Mouse (Mus musculus) E14TG2a.4 (cell line): Measurements from ENCODE around the gene Dyrk2.

Experiments
- H3K27me3 ChIP-seq: 2 replicates; pipeline ENCODE4 v1.6.1; 2014; ENCODE audit warnings: low read length, control low read depth; ENCODE audit not compliant: insufficient read depth
- H3K36me3 ChIP-seq: 2 replicates; pipeline ENCODE4 v1.6.1; 2014; ENCODE audit warnings: low read length, control low read depth; ENCODE audit not compliant: insufficient read depth
- H3K4me1 ChIP-seq: replicated peaks from 2 replicates; pipeline ENCODE4 v1.6.1; 2014; ENCODE audit warnings: low read depth, low read length, control low read depth
- H3K4me3 ChIP-seq: replicated peaks from 2 replicates; pipeline ENCODE4 v1.5.1; 2014; ENCODE audit warnings: mild to moderate bottlenecking, low read length
- H3K9me3 ChIP-seq: 2 replicates; pipeline ENCODE4 v1.6.1; 2014; ENCODE audit warnings: low read length, control low read depth
- CTCF ChIP-seq: conservative IDR thresholded peaks from 2 replicates; pipeline ENCODE4 v1.5.1; 2014; ENCODE audit warnings: low read length
- NANOG ChIP-seq: IDR thresholded peaks from 2 replicates; pipeline ENCODE4 v1.6.1; 2014; ENCODE audit warnings: borderline replicate concordance, low read length, mixed read lengths
- POU5F1 ChIP-seq: IDR thresholded peaks from 2 replicates; pipeline ENCODE4 v1.6.1; 2014; ENCODE audit warnings: low read length, borderline replicate concordance

Dyrk2 gene

DNA sequence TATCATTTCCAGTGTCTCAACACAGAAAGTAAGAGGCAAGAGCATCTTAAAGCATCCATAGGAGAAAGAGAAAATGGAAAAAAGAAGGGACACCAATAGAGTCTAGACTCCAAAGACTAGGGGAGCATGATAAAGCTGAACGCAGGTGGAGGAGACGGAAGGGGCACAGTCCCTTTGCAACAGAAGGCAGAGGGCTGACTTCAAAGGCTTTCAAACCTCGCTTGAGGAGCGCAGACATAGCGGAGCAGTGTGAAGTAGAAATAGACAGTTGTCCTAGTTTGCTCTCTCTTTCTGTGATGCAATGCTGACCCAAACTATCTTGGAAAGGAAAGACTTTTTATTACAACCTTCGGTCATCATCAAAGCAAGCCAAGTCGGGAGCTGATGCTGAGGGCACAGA is 42.9 kb downstream of the Dyrk2 start:
- H3K9me3 ChIP-seq: no peaks in the 10 kb centered on the region
- no peak overlapping the region for H3K4me3 ChIP-seq
- no peak for TF ChIP-seq CTCF
- no peak for TF ChIP-seq POU5F1
- no peak for TF ChIP-seq NANOG
- H3K36me3 ChIP-seq: no peaks in the 10 kb centered on the region
- H3K27me3 ChIP-seq: no peaks in the 10 kb centered on the region
- H3K4me1 ChIP-seq: no peaks in the 10 kb centered on the region

DNA sequence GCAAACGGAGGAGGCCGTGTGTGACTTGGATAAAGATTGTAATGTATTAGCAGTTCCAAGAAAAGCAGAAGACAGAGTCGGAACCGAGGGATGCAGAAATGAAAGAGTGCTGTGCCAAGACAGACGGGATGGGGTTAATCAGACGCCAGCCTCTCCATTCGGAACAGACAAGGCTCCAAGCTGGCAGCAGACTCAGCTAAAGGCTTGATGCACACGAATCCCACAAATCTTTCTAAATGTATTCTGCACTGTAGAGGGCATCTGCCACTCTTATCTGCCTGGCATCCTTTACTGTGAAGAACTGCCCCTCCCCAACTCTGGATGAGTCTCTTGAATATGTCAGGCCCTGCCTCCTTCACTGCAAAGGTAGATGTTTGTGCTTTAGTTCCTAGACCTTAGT is 45.2 kb downstream of the Dyrk2 start:
- H3K27me3 ChIP-seq: no peaks in the 10 kb centered on the region
- TF ChIP-seq POU5F1: no peak
- no peak for TF ChIP-seq NANOG
- TF ChIP-seq CTCF: no peak
- H3K9me3 ChIP-seq: no peaks in the 10 kb centered on the region
- H3K4me3 ChIP-seq: no peak overlapping the region
- H3K36me3 ChIP-seq: no peaks in the 10 kb centered on the region
- H3K4me1 ChIP-seq: no peaks in the 10 kb centered on the region

DNA sequence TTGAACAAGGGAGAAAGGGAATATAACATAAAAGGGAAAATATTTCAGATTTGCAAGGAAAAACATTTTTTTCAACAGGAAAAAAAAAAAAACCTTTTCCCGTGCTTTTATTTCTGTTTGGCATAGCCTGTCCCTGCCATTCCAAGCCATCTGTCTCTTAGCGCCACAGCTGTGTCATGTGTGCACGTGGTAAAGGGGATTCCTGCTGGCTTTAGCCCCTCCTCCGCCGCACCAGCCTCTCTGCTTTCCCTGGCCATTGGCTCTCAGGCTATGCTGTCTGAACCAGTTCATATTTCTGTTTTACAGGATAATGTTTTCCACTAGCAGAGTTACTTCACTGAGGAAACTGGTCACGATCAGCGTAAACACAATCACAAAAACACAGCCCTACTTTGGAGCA is 49.1 kb downstream of the Dyrk2 start:
- no peaks in the 10 kb centered on the region for H3K36me3 ChIP-seq
- no peaks in the 10 kb centered on the region for H3K4me1 ChIP-seq
- H3K4me3 ChIP-seq: no peak overlapping the region
- TF ChIP-seq CTCF (no peak), POU5F1 (no peak), NANOG (no peak)
- H3K27me3 ChIP-seq: no peaks in the 10 kb centered on the region
- H3K9me3 ChIP-seq: no peaks in the 10 kb centered on the region

DNA sequence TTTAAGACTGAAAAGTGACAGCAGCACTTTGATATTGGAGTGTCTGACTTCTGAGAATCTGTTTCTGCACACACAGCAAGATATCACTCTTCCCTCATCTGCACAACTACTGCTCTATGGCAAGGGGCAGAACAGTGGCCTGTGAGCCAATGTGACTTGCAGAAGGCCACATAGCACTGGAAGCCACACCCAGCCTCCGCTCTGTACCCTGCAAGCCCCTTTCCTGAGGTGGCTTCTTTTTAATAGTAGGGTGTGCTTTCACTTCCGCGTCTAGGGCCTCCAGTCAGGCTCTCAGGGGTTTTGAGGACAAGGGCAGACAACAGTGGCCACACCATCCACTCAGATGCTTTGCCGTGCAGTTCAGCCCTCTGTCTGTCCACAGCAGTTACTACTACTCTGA is 50.2 kb downstream of the Dyrk2 start:
- H3K36me3 ChIP-seq: no peaks in the 10 kb centered on the region
- no peaks in the 10 kb centered on the region for H3K9me3 ChIP-seq
- H3K4me1 ChIP-seq: no peaks in the 10 kb centered on the region
- H3K4me3 ChIP-seq: no peak overlapping the region
- H3K27me3 ChIP-seq: no peaks in the 10 kb centered on the region
- TF ChIP-seq CTCF: no peak
- no peak for TF ChIP-seq NANOG
- TF ChIP-seq POU5F1: no peak

DNA sequence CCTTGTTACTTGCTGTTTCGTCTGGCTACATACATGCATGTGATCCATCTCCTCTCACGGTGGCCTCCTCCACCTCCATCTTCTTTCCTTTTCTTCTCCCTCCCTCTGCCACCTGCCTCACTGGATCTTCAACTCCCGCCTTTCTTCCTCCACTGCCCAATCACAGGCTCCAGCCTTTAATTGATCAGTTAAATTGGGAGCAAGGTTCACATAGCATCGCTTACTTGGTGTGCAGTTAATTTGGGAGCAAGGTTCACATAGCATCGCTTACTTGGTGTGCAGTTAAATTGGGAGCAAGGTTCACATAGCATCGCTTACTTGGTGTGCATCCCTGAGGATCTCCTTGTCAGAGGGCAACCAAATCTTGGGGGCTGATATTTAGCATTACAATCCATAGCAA is 52.9 kb downstream of the Dyrk2 start:
- no peaks in the 10 kb centered on the region for H3K27me3 ChIP-seq
- no peak overlapping the region for H3K4me3 ChIP-seq

DNA sequence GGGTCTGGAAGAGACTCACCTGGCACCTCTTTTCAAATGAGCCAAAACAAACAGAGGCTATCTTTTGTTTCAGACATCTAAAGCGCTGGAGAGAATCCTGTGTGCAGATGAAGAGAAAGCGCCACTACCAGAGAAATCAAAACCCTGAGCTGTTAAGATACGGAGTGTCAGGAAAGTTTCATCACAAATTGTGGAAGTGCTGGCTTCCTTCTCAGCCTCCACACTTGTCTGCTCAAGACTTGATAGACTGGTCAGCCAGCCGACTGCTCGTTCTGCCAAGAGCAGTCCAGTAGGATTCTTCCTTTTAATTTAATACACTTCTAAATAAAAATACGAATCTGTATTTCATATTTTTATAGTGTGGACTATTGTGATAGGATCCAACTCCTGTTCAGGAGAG is 58.1 kb downstream of the Dyrk2 start:
- no peaks in the 10 kb centered on the region for H3K27me3 ChIP-seq
- no peaks in the 10 kb centered on the region for H3K4me1 ChIP-seq
- H3K36me3 ChIP-seq: no peaks in the 10 kb centered on the region
- no peaks in the 10 kb centered on the region for H3K9me3 ChIP-seq
- H3K4me3 ChIP-seq: no peak overlapping the region
- TF ChIP-seq NANOG (no peak), CTCF (no peak), POU5F1 (no peak)

More for the DNA sequence above, 52.9 kb downstream of the Dyrk2 start:
- Histone ChIP-seq H3K4me1 (no peaks in the 10 kb centered on the region), H3K9me3 (no peaks in the 10 kb centered on the region), H3K36me3 (no peaks in the 10 kb centered on the region)
- no peak for TF ChIP-seq POU5F1
- no peak for TF ChIP-seq CTCF
- TF ChIP-seq NANOG: no peak

DNA sequence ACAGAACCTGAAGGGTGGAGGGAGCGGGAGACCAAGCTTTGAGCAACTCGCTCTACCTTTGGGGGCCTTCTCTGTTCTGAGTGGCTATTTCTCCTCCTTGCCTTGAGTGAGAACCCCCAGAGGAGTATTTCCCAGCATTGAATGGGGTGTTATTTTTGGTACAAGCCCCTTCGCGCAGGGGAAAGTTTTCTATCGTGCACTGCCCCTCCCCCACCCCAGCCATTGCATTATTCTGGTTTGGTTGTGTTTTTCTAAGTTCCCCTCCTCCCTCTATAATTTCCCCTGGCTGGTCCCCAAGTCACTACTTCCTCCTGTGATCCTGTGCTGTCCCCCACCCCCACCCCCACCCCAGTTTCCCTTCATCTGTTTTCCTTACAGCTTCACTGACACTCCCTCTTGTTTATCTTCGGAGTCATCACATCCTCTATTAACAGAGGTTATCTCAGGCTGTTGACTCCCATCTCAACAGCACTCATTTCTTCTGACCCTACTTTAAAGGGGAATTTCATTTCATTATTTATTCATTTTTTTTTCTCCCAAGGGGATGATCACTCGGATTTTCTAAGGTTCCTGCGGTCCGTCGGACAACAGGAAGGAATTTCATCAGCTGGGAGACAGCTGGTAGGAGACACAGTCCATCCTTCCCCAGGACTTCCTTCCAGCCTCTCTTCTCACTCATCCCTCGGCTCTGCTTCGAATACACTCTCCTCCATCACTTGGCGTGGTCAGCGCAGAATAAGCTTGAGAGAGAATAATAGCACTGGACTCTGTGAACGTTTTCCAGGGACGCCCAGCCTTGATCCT is 58.9 kb downstream of the Dyrk2 start:
- TF ChIP-seq NANOG: no peak
- TF ChIP-seq POU5F1: no peak
- H3K36me3 ChIP-seq: no peaks in the 10 kb centered on the region

More for the DNA sequence above, 58.9 kb downstream of the Dyrk2 start:
- H3K27me3 ChIP-seq: peaks cover under 1% of the 10 kb centered on the region; the same call in 1 of the 2 replicates
- H3K4me1 ChIP-seq: no peaks in the 10 kb centered on the region
- no peak overlapping the region for H3K4me3 ChIP-seq
- no peaks in the 10 kb centered on the region for H3K9me3 ChIP-seq
